Mouse (Mus musculus) c-Kit-negative CD71-positive TER-119-positive erythroid progenitor cells, embryonic 14.5 days (primary cell): ENCODE measurements at regions not wholly inside any gene's neighbourhood (a gene's known extent, or its start where the extent isn't known, plus 50 kb on each side); places are given as distances from the start of the nearest gene placed in this dataset.
"Not testable (repeated sequence)": the region's sequence is repeated elsewhere in the genome, so short reads cannot be mapped to it uniquely, and the experiment has no call there.

Source experiments
- DNase-seq: peaks from one replicate; pipeline ENCODE4 v3.0.0-alpha.2; 2013; ENCODE audit warnings: low read depth, low spot score

DNA sequence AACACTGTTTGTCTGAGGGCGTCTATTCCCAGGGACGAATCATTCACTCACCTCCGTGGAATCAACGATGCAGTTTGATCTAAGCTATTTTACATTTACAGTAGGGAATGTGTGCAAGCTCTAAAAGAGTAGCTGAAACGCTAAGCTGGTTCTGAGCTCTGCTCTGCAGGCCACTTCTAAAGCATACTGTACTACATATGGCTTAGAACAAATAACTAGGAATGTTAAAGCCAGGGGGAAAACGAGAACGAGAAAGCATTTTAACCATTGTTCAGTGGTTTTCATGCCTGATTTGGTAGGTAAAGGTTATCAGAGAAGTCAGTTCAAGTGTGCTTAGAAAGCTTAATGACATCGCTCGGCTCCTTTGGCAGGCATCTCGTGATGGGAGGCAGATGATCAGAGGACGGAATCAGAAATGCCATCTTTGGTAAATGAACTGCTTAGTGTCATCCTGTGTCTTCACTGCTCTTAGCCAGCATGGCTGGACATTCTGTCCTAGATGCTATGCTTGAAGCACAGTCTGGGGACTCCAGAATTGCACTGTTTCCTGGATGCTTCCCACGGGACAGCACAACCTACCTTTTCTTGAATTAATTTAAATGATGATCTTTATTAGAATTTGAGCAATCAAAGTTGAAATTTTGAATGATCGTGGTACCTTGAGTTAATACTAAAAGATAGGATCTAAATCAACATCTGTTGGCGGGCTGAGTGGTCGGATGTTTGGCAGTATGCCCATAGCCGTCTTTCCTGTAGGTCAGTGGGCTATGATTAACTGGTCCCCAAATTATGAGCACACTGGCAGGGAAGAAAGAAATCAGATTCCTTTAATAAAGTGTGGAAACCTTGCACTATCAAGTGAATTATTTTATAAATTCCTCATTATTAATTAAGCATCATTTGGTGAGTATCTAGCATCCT lies 495.2 kb downstream of the Hace1 start:
- DNase-seq = no peak

DNA sequence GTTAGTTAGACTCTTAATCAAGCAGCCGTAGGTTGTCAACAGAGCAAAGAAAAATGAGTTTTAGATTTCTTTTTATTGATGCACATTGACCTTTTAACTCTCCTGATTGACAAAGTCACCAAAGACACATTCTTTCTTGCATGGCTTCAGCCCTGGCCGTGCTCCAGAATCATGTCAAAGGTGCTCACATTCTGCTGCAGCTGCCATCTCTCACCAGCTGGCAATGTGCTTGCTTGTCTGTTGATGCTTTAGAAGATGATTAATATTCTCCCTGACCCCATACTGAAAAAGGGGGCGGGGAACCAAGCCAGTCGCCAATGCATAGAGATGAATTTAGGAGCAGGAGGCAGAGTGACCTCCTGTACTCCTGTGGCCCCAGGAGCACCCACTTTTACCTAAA lies 510.1 kb downstream of the Hace1 start:
- DNase-seq = no peak

DNA sequence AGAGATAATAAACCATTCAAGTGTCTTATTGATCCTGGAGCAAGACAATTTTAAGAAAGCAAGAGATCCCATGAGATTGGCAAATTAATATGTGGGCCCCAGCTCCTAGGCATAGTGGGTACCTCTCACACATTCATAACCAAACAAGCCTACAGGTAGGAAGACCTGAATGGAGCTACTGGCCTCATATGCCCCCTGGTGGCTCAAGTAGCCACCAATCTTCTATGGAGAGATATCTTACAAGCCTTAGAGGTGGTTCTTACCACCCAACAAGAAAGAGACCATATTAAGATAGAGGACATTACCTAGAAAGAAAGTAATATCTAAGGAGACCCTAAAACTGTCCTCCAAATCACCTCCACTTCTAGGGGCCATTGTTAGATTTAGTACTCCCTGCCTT lies 523.2 kb downstream of the Hace1 start:
- no peak for DNase-seq

DNA sequence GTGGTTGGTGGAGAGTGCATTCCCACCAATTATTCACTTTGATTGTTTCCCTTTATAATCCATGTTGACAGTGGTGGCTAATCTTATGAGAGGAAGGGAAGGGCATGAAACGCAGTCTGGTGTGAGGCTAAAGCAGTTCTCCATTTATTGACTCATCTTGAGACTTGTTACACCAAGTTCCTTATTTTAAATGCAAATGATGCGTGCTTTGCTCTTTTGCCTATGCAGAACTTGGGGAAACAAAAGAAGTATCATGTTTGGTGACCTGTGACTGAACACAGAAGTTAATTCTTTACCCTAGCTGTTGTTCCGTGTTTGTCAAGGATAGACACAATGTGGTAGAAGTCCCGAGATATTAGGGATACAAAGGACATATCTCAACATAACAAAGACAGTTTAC lies 531.2 kb downstream of the Hace1 start:
- DNase-seq = no peak

DNA sequence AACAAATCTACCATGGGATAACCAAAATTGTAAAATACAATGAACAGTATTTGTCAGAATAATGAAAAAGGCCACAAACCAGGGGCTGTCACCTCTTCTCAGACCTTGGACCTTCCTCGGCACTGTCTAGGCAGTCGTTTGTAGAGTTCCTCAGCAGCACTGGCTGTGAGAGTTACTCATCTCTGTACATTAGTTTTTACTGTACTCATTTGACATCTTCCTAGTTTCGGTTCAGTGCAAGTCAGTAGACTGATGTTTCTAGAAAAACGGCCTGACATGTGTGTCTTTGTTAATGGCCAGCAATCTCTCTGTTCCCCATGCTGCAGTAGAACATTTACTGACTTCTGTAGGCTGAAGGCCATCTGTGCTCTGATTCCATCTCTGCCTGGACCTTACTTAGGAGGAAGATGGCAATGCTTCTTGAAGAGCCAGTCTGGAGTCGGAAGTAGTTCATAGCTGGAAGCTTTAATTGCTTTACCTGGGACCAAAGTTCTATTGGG lies 537.1 kb downstream of the Hace1 start:
- DNase-seq = no peak

DNA sequence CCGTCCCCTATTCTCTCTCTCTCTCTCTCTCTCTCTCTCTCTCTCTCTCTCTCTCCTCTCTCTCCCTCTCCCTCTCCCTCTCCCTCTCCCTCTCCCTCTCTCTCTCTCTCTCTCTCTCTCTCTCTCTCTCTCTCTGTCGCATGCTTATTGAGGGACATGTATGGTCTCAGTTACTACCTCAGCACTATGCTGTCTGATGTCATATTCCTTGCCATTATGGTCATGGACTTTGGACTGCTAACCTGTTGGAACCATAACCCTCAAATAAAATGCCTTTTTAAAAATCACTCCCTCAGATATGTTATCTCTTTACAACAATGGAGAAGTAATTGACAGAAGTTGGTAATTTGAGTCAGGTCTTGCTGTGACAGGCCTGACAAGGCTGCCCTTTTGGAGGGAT lies 544.8 kb downstream of the Hace1 start:
- DNase-seq = not testable (repeated sequence)

DNA sequence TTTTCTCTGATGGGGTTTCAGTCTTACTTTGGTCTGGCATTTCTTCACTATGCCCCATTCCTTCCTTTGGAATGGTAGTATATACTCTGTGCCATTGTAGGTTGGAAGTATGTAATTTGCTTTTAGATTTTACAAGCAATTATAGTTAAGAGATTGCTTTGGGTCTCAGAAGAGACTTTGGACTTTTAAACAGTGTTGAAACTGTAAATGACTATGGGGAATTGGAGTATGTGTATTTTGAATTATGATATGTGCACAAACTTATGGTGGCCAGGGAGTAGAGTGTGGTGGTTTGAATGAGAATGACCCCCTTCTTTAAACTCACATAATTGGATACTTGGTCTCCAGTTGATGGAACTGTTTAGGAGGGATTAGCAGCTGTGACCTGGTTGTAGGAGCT lies 546.2 kb downstream of the Hace1 start:
- no peak for DNase-seq

DNA sequence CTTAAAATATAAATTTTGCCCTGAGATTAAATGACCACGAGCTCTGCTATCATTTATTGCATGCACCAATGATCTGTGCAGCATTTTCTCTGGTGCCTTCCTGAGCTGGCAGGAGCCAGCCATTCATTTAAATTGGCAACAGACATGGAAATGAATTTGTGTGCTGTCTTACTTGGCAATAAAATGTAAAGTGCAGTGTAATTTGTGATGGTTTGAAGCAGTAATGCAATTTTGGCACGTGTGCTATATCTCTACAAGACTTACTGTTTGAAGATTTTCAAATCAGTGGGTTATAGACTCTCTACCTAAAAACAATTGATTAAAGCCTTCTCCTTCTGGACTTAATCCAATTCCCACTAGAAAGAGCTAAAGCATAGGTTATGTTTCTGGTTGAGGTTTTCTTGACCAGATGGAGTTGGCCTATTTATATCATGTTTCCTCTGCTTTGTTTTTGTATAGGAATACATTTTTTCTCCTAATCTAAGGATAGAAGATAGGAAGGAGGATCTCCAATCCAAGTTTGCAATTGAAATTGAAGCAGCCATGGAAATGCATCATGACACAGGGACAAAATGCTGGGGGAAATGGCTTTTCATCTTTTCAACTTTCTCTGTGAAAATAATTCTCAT lies 557.6 kb downstream of the Hace1 start:
- DNase-seq = no peak

DNA sequence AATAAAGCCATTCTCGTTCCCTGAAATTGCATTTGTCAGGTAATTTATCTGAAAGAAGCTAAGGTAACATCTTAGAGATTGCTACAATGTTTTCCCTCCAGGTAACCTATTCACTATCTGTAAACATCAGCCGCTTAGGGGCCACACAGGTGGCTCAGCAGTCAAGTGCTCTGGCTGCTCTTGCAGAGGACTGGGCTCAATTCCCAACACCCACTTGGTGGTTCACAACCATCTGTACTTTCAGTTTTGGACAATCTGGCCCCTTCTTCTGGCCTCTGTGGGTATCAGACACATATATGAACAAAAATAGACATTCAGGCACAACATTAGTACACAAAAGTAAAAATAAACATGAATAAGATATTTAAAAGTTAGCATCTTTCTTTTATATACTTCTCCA lies 596.4 kb downstream of the Hace1 start:
- no peak for DNase-seq

DNA sequence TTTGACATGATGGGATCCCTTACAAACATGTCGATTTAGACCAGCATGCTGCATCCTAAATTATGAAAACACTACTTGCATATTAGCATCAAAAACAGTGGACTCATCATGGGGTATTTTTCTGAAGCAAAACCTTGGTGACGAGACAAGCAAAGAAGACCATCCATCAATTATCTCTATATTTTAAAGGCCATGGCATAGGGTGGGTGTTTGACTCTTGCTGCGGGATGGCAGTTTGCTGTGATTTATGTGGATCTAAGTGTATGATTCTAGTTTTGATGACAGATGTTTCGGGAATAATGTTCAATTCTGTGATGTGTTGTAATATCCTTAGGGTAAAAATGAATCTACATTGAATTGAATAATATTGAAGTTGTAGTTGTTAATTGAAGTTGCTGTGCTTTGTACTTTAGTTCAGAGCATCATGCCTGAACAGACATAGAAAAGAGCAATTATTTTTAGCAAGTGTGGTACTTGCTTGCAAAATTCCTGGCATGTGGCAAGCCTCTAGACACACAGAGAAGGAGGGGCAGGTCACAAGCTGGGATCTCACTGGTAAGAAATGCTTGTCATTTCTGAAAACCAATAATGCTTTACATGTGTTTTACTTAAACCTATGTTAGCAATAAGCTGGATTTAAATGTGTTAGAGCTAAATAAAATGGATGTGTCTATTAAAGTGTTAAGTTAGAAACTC lies 608.3 kb downstream of the Hace1 start:
- no peak for DNase-seq

DNA sequence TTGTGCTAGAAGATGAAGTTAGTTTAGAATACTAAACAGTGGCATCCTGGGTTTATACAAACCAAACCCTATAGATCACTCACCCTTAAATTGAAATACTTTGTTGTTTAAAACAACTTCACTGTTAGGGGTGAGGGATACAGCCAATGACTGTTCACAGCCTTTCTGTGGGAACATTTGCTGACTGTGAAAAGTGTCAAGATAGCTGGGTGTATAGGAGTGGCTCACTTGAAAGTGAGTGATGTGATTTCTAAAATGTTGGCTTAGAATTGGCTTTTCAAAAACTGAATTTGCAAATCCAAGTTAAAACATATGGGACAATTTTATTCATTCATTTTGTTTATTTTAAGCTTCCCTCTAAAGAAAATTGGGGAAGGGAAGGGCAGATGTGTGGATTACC lies 616.5 kb downstream of the Hace1 start:
- DNase-seq = no peak

DNA sequence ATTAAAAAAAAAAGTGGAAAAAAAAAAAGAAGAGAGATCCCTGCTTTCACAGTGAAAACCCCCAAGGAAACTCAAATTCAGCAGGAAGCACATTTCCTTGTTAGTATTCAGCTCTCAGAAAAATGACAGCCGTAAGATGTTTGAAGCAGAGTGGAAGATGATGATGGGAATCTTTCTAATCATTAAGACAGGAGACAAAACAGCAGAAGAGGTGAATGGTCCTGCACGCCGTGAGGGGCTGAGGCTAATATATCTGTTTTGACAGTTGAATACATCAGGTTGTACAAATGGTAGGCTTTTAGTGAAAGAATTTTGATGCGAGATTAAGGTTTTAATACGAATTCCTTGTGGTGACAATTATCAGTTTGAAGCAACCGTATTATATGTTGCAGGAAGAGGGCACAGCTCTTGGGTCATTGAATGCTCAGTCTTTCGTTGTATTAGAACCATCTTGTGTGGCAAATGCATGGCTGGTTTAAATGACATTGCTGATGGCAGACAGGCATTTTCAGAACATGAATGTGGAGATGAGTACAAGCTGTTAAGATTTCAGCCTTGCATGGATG lies 649.3 kb downstream of the Hace1 start:
- no peak for DNase-seq

DNA sequence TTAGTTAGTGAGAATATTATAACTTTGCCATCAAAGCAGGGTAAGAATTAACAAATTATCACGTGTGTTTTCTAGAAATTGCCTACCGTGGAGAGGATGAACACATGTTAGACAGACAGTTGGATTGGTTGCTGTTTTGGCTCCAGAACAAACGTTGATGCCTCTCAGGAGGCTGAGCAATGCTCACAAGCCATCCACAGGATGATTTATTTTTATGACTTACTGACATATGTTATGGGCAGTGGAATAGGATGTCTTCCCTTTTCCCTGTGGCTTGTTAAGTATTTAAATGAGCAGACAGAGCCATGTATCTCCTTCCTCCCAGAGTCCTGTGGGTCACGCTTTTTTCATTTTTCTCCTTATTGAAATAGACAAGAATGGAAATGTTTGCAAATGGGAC lies 652.0 kb downstream of the Hace1 start:
- DNase-seq = no peak

DNA sequence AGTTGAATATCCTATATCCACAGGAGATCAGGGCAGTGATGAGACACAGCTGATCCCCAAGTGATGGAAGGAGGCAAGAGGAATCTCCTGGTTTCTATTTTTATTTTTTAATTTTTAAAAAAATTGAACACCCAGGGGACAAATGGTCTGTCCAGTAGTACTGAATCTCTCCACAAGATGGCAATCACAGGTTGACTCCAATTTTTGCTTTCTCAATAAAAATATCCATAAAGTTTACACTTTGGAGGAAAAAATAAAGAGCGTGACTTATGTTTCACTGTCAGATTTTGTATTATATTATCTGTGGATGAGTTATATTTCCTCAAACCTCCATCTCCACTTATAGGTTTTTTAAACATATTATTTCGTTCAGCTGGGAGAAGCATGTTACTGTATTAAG lies 658.0 kb downstream of the Hace1 start:
- DNase-seq = no peak

DNA sequence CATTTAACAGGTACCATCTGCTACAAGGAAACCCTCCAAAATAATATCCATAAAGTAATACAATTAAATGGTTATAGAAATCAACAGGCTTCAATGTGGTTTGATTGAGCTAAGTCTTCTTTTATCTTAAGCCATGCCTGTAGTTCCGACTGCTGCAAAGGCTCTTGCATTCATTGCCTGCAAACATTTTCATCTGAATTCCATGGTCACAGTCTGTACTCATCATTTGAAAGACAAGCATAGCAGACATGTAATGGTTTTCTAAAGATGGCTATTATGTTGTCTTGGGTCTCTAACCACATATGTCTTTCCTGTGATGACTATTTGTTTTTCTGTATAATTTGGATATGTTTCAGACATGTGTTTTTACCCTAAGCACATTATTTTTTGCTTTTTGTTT lies 677.9 kb downstream of the Hace1 start:
- DNase-seq = no peak

DNA sequence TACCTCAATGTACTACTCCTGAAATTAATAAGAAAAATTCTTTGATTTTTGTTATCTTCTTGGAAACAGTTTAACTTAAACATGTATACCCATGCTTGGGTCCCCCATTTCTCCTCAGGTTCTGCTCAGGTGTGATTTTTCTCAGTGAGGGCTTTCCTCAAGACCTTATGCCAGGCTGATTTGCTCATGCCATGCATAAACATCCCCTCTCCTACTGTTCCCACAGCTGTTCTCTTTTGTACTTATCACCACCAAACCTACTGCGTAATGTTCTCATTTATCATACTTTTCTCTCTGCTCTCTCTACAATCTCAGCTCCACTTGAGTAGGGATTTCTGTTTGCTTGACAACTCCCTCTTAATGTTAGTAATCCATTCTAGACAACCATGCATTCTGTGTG lies 692.1 kb downstream of the Hace1 start:
- DNase-seq = no peak

DNA sequence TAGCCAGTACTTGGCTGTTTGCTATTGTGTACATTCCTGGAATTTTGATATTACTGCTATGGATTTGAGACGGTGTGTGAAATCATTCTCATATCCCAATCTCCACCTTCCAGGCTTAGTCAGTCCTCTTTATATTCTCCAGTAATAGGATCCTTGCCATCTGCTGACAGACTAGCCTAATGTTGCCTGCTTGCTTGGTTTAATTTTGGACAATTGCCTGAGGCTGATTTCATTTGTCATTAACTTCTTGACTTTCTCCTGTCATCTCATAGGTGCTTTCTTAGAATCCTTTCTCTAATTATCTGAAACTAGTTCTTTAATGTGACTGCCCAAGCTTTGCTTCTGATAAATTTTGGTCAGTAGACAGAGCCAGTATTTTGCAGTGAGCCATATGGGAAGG lies 696.2 kb downstream of the Hace1 start:
- DNase-seq = no peak

DNA sequence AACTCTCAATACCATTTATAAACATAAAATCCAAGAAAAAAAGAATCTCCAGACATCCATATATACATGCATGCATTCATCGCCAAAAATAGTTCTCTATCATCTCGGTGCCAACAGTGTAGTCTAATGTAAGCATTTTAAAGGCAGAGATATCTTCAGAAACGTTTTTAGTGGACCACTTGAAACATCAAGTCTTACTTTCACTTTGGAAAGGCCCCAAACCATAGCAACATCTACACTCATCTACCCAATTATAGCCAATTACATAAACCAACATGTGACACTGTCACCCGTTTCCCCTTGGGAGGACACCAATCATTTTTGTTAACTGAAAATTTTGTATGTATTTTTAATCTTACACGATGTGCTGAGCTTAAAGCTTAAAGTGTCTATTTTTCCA lies 716.7 kb downstream of the Hace1 start:
- no peak for DNase-seq

DNA sequence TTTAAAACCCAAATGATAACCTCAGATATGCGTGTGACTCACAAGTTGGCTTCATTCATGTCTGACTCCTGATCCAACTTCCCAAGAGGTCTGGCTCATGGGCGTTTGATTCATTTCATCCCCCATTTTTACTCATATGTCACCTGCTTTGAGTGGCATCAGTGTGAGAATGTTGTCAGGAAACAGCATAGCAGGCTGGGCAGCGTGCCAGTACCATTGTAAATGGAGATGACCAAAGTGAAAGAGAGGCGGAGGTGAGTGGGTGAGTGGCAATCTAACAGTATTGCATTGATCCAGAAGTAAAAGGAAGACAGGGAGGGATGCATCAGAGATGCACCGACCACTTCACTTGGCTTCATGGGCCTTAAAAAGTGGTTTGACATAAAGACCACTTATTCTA lies 720.7 kb downstream of the Hace1 start:
- no peak for DNase-seq

DNA sequence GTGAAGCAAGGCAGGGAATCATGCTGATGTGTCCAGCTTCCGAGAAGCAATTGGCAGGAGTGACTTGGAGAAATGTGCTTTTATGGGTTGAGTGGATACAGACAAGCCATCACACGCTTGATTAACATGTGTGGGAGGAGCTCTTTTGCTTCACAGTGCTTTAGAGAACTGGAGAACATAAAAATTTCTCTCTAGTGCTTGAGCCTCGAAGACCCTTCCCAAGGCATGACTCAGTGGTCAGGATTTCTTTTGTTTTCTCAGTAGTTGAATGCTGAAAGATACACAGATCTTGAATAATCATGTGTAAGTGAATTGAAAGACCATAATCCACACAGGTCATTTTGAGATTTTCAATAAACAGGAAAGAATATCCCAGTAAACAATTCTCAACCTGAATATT lies 721.9 kb downstream of the Hace1 start:
- no peak for DNase-seq

DNA sequence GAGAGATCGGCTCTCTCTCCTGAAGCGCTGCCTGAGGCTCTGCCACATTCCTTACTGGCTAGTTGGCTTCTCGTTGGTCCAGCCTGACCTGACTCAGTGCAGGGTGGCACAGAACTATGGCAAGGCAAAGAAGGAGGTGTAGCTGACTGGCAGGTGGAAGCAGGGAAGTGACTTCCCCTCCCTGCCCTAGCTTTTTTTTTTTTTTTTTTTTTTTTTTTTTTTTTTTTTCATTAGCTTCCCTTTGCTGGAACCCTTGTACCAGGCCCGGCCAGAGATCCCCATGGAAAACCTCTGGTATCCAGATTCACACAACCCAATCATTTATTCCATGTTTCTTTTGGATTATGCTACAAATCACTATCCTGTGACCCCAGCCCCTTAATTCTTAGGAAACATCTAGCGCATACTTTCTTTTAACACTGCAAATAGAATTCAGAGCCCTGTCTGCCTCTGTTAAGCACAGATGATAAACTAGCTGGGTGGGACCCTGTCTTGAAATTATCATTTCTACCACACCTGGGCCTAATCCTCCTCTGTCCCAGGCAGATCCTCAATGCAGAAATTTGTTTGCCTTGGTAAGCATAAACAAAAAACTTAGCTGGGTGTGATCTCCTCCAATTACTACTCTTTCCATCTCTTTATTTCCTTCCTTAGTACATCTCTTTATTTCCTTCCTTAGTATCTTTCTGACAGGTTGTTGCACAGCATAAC lies 742.9 kb downstream of the Hace1 start:
- no peak for DNase-seq

DNA sequence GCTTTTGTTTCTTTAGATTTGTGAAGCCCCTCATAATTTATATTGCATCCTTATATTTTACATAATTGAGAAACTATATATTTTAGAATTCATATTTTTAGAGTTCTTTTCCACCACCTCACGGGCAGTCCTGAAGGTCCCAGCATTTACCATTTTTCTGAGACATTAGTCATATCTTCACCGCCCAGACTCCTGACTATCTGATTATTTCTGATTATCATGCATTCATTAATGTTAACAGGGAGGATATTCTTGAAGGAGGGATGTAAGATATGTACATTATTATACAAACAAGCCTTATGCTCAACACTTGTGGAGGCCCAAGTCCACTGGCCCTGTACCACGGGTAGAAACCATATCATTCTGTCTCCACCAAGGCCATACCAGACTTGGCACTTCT lies 743.4 kb downstream of the Hace1 start:
- DNase-seq = no peak
